Mouse (Mus musculus) adrenal gland, adult 2 months (tissue): ENCODE data around the gene Ap4s1. TPM values are rescaled to one million over a fixed set of nuclear protein-coding genes. Genes with fewer than 3 reads are reported as not detected.

Experiments used
- DNase-seq: peaks from one replicate; pipeline ENCODE4 v3.0.0; 2021
- polyA plus RNA-seq: library from polyadenylated mRNA; depleted of rRNA; stranded (reverse); fragments of >200 nt; gene quantifications from 2 replicates; pipeline ENCODE4 v1.2.3, GENCODE M21; 2012
- total RNA-seq, 2 experiments: library from RNA; stranded (reverse); gene quantifications; 2 replicates each; pipeline ENCODE4 v1.2.3; 2021

The Ap4s1 gene
- total and polyA plus RNA-seq, 3 experiments = 7.1 to 27.9 (median 18.5) TPM

DNA sequence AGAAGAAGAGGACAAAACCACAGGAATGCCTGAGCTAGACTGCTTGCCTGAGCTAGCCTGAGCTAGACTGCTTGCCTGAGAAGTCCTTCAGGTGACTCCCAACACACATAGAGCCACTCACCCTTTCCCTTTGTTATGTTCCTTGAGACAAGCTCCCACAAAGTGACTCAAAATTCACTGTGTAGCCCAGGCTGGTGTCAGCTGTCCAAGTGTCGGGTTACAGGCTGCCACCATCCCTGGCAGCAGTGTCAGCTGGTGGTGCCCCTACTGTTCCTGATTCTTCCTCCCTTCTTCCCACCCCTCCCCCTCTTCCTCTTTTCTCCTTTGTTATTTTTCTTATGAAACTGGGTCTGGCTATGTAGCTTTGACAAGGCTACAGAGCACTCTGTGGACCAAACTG lies 13.0 kb downstream of the Ap4s1 start:
- no peak for DNase-seq

DNA sequence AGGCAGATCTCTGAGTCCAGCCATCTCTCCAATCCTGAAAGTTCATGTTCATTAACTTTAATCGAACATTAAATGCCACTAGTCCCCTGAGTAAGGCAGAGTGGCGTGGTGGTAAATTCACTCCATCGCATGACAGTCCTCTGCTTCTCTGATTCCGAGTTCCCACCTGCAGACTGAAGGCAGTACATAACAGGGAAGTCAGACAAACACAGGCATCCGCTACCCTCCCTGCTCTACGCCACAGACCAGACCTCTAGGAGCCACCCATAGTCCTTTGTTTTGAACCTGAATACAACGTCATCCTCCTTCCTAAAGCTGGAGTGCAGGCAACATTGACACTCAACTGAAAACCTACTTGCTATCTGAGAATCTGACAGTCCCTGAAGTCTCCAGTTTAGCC lies 13.7 kb downstream of the Ap4s1 start:
- no peak for DNase-seq

DNA sequence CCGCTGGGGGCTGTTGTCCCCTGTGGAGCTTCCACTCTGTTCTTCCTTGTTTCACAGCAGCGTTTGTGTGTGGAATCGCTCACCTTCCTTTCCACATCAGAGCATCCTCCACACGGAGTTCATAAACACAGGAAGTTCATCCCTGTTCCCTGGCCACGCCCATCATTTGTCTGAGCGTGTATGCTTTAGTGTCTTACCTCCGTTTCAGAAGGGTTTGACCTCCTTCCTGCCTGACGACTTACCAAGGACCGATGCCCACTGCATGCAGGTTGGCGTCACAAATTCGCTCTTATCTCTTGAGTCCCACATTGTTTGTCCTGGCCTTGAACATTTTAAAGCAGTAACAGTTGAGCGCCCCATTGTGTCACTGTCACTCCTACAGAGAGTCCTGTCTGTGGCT lies 14.9 kb downstream of the Ap4s1 start:
- no peak for DNase-seq

DNA sequence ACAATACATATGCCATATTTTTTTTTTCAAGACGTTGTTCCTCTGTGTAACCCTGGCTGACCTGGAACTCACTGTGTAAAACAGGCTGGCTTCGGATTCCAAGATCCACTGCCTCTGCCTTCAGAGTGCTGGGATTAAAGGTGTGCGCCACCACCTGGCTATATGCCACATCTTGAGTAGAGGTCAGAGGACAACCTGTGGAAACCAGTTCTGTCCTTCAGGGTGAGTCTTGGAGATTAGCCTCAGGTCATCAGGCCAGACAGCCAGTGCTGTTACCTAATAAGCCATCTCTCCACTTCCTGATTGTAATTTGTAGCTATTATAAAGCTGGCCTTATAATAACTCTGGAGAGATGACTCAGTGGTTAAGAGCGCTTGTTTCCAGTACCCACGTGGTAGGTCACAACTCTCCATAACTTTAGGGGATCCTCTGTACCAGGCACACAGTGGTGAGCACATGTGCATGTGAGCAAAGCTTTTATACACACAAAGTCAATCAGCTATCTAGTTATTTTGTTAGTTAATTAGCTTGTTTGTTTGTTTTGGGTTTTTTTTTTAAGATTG lies 15.9 kb downstream of the Ap4s1 start:
- no peak for DNase-seq

DNA sequence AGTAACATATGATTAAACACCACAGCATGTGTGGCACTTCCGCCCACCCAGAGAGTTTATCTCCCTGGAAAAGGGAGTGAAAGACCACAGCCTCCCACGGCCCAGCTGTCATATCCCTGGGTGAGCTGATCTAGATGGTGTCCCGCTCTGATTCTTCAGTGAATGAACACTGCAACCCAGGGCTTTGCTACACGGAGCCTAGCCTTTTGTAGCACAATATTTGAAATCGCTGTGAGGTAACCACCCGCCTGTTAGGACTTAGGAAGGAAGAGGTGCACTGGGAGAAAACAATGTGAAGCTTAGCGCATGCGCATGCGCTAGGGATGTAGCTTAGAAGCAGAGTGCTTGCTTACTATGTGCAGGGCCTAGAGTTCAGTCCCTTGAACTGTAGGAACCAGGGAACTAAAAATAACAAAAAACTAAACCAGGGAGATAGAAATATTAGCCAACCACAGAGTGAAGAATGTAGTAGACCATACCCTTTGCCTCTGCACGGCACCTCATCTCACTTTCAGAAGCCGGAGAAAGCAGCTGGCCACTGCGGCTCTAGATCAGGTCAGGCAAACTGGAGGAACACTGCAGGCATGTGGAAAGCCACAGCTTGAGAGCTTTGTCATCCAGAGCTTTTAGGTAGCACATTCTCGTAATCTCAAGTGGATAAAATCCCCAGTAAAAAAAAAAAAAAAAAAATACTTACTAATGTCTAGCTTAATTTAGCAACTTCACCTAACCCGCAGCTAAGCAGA lies 18.3 kb downstream of the Ap4s1 start:
- DNase-seq = no peak

DNA sequence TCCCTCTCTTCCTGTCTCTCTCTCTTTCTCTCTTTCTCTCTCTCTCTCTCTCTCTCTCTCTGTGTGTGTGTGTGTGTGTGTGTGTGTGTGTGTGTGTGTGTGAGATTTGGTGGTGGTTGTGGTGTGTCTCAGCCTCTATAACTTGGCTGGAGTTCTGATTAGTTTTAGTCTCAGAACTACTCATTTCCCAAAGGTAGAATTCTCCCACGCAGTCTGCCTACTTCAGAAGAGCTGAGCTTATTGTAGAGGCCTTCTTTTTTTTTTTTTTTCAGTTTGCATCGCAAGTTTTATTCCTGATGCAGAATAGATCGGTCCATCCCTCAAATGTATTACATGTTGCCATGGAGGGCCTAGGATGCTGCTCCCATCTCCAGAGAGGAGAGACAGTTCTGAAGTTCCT lies 18.9 kb downstream of the Ap4s1 start:
- no peak for DNase-seq

DNA sequence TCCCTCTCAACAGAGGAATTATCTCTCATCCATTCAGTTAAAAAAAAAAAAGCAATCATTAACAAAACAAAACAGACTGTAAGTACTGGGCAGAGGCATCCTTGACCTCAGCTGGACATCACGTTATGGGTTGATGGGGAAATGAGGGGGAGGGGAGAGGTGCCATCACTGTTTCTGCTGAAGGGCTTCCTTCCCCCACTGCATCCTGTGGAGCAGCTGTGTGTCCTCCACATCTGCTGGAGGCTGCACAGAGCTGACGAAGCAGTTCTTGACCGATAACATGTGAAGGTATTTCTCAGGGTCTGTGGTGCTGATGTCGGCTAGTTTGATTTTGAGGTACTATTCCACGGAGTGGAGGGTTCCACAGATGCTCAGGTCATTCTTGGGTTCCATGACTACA lies 19.3 kb downstream of the Ap4s1 start:
- DNase-seq = no peak

DNA sequence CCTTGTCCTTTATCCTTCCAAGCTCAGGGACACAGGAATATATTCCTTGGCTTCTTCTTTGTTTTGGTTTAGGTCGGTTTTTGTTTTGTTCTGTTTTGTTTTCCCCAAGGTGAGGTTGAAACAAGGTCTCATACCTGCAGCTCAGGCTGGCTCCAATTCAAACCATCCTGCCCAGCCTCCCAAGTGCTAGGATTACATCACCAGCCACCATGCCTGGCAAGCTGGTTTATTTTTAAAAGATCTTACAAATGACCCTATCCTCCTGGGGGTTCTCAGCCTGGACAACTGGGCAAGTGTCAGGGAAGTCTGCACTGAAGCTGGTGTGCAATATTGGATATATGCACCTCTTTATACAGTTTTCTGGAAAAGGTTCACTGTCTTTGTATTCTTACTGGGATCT lies 21.9 kb downstream of the Ap4s1 start:
- DNase-seq = no peak

DNA sequence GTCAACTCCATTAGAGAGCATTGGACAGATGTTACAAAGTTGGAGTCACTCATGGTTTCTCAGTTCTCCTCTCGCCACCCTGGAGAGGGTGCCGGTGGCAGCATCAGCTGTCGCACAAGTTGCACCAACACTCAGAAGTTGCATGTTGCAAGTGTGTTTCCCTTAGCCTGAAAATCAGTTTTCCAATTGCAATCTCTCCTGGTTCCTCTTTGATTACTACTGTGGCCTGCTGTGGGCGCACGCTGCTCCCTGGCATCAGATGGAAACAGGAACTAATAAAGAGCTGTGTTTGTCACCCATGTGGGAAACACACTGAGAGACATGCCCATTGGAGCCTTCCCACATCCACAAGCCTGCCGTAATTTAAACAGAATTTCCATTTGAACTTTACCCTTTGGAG lies 27.8 kb downstream of the Ap4s1 start:
- DNase-seq = no peak

DNA sequence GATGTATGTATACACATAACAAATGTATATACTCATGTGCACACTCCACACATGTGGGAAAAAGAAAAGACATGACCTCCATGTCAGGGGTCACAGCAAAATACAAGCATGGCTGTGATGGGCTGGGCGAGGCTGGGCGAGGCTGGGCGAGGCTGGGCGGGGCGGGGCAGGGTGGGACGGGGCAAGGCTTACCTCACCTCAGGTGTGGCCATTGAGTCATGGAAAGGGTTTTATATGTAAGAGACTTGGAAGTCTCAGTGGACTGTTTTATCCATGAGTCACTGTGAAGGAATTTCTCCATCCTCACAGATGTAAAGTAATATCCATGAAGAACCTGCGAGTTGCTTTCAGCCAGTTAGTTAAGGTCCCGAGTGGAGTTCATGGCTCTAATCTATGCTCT lies 31.0 kb downstream of the Ap4s1 start:
- DNase-seq = no peak

DNA sequence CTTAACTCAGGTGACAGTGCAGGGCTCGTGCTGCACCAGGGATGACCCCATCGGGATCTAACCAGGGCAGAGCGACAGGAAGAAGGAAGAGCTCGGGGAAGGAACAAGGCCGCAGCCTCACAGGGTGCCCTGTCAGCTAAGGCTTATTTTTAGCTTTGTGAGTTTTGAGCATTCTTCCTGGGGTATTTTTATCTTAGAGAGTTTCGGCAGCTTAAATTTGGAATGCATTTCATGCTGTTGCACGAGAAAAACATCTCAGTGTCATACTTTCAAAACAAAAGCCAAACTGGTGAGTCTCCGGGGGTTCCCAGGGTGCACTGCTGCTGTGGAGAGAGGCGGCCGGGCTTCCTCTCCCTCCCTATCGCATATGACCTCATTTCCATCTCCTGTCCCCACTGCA lies 38.2 kb downstream of the Ap4s1 start:
- peak; percentile 57 for DNase-seq

DNA sequence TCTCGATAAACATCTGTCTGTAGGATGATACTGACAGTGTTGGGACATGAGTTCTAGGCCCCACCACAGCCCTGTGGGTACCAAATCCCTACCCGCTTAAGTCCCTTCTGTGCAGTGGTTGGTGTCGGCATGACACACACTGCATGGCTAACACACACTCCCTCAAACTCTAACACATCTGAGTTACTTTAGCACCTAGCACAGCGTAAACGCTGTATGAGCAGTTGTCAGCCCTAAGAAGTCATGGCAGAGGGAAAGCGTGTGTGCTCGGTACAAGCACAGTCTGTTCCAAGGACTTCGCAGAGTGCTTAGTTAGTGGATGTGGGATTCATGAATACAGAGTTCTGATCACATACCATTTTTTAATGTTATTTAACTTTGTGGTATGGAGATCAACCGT lies 39.0 kb downstream of the Ap4s1 start:
- DNase-seq = no peak

DNA sequence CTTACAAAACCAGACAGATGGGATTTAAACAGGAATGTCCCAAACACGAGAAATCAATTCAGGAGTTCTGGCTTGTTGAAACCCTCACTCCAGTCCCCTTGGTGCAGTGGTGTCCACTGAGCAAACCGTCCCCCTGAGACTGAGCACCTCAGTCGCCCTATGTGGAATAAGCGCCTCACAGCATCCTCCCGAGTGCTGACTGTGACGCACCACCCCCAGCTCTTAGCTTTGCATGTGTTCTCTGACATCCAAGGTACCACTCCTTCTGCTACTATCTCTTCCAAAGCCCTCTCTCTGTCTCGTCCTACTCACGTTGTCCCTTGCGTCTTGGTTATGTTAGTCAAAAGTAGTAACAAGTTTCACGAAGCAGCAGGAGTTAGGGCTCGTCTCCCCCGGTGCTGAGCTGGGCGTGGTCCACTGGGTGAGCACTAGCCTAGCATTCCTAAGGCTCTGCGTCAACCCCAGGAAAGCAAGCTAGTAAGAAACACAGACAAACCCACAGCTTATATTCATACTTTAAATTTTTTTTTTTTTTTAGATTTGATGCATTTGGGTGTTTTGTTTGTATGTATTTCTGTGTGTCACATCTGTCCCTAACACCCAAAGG lies 43.9 kb downstream of the Ap4s1 start:
- no peak for DNase-seq

DNA sequence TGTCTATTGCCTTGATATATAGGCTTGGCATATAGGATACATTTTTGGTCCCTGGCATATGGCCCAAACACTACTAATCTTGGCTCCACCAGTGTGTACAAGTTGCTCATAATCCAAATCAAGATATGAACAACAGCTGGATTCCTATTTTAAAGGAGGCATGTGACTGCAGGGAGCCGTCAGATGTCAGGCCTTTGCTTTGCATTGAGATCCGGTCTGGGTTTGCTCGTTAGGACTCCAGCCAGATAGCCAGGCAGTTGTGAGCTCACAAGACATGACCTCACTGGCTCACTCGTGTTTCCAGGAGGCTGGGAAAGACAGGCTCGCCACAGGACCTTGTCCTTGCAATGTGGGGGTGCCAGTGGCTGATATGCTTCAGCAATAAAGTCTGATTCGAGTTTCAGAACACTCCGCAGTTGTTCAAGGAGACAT lies 45.0 kb downstream of the Ap4s1 start:
- peak; percentile 61 for DNase-seq

DNA sequence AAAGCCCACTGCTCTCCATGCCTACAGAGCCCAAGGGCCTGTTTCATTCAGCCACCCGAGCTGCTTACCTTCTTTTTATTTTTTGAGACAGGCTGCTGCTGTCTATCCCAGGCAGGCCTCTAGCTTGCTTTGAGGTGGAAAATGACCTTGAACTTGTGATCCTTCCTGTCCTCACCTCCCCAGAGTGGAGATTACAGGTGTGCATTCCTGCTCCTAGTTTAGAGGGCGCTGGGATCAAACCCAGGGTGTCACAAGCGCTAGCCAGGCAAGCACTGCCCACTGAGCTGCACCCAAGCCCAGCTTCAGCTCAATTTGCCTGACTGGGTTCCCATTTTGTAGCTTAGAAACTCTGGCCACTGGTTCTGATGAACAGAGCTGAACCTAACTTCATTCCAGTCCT lies 45.5 kb downstream of the Ap4s1 start:
- DNase-seq = no peak

DNA sequence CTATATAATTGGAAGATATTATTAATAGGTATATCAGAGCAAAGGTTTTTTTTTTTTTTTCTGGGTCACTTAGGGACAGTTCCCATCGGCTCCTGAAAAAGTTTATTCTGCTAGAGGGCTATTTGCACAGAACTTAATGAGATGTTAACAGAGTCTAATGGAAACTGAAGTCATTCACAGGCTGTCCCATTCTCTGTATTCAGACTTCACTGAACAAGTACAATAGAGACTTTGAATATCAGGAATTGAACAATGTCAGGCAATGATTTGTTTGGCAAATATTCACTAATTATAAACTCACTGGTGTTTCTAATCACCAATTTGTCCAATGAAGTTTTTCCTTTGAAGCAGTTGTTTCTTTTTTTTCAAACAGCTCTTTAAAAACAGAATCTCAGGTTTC lies 46.0 kb downstream of the Ap4s1 start:
- no peak for DNase-seq

DNA sequence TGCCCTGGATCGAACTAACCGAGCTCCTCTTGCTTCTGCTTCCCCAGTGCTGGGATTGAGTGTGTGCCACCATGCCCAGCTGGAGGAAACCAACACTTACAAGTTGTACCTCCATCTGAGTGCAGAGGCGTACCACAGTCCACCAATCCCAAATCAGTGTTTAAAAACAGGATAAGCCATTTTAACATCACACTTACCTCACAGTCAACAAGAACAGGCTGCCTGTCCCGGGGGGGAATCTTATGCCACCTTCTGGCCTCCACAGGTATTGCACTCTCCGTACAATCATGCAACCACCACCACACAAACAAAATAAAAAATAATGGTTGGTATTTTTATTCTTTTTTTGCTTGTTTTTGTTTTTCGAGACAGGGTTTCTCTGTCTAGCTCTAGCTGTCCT lies 50.9 kb downstream of the Ap4s1 start:
- peak; percentile 20 for DNase-seq

DNA sequence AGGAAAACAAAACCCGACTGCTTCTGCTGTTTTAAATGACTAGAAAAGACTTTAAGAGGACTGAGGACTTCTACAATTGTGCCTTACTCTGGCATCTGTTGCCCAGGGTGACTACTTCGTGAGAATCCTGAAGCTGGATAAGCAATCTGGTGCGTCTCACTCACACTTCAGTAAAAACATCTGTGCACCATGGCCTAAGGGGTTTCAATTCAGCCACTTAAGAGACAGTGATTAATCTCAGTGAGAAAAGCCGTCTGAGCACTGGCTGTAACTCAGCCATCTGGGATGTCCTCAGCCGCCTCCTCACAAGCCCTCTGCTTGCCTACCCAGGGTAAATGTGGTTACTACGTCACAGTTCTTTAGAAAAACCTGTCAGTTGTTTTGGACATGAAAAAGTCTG lies 54.1 kb downstream of the Ap4s1 start:
- no peak for DNase-seq

DNA sequence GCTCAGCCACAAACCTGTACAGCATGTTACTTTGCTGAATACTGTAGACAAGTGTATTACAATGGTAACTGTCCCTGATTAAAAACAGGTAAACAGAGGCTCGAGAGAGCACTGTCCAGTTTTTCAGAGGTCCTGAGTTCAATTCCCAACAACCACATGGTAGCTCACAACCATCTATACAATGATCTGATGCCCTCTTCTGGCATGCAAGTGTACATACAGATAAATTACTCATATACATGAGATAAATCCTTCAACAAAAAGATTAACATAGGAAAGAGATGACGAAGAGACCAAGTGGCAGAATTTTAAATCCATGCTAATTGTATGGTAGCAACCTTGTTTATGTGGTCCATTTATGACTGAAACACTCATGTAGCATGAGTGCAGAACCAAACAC lies 56.5 kb downstream of the Ap4s1 start:
- no peak for DNase-seq

DNA sequence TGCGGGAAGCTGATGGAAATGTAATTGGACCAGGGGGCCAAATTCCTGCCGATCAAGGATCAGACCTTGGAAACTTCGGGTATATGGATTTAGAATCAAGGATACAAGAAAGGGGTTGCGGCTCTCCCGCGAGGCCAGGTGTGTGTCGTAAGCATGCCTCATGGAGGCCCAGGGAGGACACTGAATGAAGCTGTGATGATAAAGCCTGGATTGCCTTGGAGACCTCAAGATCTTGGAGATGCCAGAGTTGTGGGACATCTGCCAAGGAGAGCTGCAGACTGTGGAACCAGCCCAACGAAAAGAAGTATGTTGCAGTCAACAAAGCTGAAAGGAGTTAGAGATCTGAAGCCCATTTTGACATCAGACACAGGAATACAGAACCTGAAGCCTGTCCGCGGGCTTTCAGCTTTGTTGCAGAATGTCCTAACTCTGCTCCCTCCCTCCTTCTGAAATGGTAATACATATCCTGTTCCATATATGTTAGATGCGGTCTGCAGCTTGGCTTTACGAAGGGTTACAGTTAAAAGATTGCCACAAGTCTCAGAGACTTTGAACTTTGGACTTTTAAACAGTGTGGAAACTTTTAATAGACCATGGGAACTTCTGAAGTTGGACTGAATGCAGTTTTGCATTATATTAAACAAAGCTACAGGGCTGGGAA lies 65.2 kb downstream of the Ap4s1 start:
- no peak for DNase-seq

DNA sequence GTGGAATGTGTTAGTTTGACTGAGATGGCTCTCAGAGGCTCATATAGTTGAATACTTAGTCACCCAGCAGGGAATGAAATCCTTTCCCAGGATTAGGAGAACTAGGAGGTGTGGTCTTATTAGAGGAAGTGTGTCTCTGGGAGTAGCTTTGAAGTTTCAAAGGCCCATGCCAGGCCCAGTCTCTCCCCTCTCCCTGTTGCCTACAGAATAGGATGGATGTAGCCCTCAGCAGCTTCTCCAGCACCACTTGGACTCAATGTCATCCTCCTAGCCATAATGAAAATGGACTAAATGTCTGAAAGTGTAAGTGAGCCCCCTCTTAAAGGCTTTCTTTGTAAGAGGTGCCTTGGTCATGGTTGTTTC lies 65.7 kb downstream of the Ap4s1 start:
- DNase-seq = no peak

DNA sequence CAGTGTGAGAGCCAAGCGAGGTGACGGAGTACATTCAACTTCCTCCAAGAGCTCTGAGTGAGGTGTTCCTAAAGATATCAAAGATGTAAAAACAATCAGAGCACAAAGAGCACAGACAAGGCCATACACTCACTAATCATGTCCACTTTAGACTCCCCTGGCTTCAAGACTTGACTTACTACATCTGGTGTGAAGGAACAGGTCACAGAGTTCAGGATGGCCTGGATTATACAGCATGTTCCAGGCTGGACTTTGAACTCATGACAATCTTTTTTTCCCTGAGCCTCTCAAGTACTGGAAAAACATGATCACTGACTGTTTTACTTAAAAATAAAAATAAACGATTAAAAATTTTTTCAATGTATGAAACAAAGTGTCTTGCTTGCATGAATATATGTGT lies 68.5 kb downstream of the Ap4s1 start:
- DNase-seq = no peak

DNA sequence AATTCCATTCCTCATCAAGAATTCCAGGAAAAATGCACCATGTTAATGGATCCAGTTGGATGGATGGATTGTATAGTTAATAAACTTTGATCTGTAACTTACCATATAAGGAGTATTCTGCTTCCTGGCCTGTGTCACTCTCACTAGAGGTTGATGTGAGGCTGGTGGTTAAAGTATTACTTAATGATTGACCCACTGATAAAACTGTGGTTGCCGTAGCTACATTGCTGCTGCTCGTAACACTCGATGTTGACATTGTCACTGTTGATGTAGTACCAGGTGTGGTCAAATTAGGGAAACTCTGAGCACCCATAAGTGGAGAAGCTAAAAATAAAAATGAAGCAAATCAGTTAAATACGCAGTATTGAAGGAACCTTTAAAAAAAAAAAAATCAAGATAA lies 76.6 kb downstream of the Ap4s1 start:
- no peak for DNase-seq
